Mouse (Mus musculus) forebrain, embryonic 14.5 days (tissue): ENCODE measurements around the gene Acvr1. TPM values are rescaled to one million over a fixed set of nuclear protein-coding genes. Genes with fewer than 3 reads are reported as not detected.

ENCODE experiments used
- ATAC-seq: fragments of 200-750 bp; cut with Nextera tagmentation; 2 replicates; pipeline ENCODE4 v1.8.0; 2017; ENCODE audit warnings: mild to moderate bottlenecking, moderate library complexity
- DNase-seq: peaks from one replicate; pipeline ENCODE4 v3.0.0-alpha.2; 2015; ENCODE audit warnings: low spot score
- H3K27ac ChIP-seq: fragments of 300-500 bp; sonication (generic); 2 replicates; pipeline ENCODE4 v1.5.1; 2014; ENCODE audit warnings: low read depth, mild to moderate bottlenecking, control low read depth, low read length, moderate library complexity
- H3K27me3 ChIP-seq: fragments of 300-500 bp; sonication (generic); replicated peaks from 2 replicates; pipeline ENCODE4 v1.6.1; 2014; ENCODE audit warnings: low read length, control low read depth, mixed read lengths; ENCODE audit not compliant: control insufficient read depth, insufficient read depth
- H3K36me3 ChIP-seq: fragments of 300-500 bp; sonication (generic); 2 replicates; pipeline ENCODE4 v1.6.1; 2014; ENCODE audit warnings: low read length, control low read depth; ENCODE audit not compliant: control insufficient read depth, insufficient read depth
- H3K4me1 ChIP-seq: fragments of 300-500 bp; sonication (generic); 2 replicates; pipeline ENCODE4 v1.6.1; 2014; ENCODE audit warnings: antibody characterized with exemption, low read length, control low read depth; ENCODE audit not compliant: control insufficient read depth, insufficient read depth
- H3K4me2 ChIP-seq: fragments of 300-500 bp; sonication (generic); 2 replicates; pipeline ENCODE4 v1.6.1; 2014; ENCODE audit warnings: mild to moderate bottlenecking, control low read depth, low read length
- H3K4me3 ChIP-seq: fragments of 300-500 bp; sonication (generic); 2 replicates; pipeline ENCODE4 v1.5.1; 2014; ENCODE audit warnings: low read depth, low read length, control low read depth
- H3K9ac ChIP-seq: fragments of 300-500 bp; sonication (generic); 2 replicates; pipeline ENCODE4 v1.6.1; 2014; ENCODE audit warnings: mild to moderate bottlenecking, low read length, control low read depth, moderate library complexity
- H3K9me3 ChIP-seq: fragments of 300-500 bp; sonication (generic); replicated peaks from 2 replicates; pipeline ENCODE4 v1.6.1; 2016; ENCODE audit warnings: low read length, control low read depth, mixed read lengths; ENCODE audit not compliant: control insufficient read depth
- WGBS: fragments of 180-500 bp; shearing (Covaris S2); extraction: QIAGEN DNeasy Blood & Tissue Kit; methylation state at CpG from one replicate; pipeline ENCODE4 v1.1.7; 2014; 5-methylcytosine and 5-hydroxymethylcytosine counted together
- polyA plus RNA-seq: library from polyadenylated mRNA; unstranded; fragments of >200 nt; fragmentation: Nextera tagmentation; extraction: Ambion mirVana; gene quantifications from 2 replicates; pipeline ENCODE4 v1.2.1, GENCODE M21; 2014

The Acvr1 gene
- polyA plus RNA-seq, 1 experiment from 2014 or later, result 8.7 TPM

DNA sequence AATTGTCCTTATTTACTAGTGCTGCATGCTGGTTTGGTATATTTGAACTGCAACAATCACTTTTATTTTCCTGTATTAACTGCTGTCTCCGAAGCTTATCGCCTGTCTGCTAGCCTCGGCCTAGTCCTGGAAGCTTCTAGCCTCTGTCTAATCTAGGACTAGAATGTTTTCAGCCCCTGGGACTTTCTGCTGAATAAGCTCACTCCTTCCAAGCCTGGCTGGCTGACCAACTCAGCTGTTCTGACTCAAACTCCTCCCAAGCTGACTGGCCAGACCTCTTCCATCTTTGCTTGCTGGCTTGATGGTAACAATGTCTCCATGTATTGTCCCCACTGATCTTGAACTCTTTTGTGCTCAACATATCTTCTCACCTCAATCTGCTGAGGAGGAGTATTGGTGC lies 71.7 kb downstream of the Acvr1 start:
- WGBS, result 92% methylated on average over 3 of the region's 3 CpGs
- H3K4me1 ChIP-seq, result peaks cover 7% of the 10 kb centered on the region

GRCm38 (mm10) chr2:58493685-58494635 lies 73.0 kb downstream of the Acvr1 start:
- DNase-seq, result peak; percentile 37
- H3K36me3 ChIP-seq, result no peaks in the 10 kb centered on the region
- no peak overlapping the region for H3K9ac ChIP-seq
- no peak for ATAC-seq
- no peak overlapping the region for H3K27ac ChIP-seq
- peak overlapping the region; percentile 26; the same call in 1 of the 2 replicates for H3K4me2 ChIP-seq
- no peaks in the 10 kb centered on the region for H3K9me3 ChIP-seq
- WGBS, result 8% methylated on average over 18 of the region's 18 CpGs
- H3K4me3 ChIP-seq, result no peak overlapping the region
- no peaks in the 10 kb centered on the region for H3K27me3 ChIP-seq
- H3K4me1 ChIP-seq, result peaks cover 7% of the 10 kb centered on the region

More for the DNA sequence above, 71.7 kb downstream of the Acvr1 start:
- Histone ChIP-seq H3K36me3 (no peaks in the 10 kb centered on the region), H3K9me3 (no peaks in the 10 kb centered on the region), H3K4me3 (no peak overlapping the region), H3K27me3 (no peaks in the 10 kb centered on the region), H3K9ac (no peak overlapping the region), H3K27ac (no peak overlapping the region), H3K4me2 (no peak overlapping the region)
- DNase-seq (no peak), ATAC-seq (no peak)

GRCm38 (mm10) chr2:58489275-58489674 lies 77.7 kb downstream of the Acvr1 start:
- Histone ChIP-seq H3K36me3 (no peaks in the 10 kb centered on the region), H3K27me3 (no peaks in the 10 kb centered on the region), H3K27ac (no peak overlapping the region), H3K4me3 (no peak overlapping the region), H3K4me1 (peaks cover 31% of the 10 kb centered on the region), H3K9me3 (no peaks in the 10 kb centered on the region), H3K4me2 (no peak overlapping the region), H3K9ac (no peak overlapping the region)
- WGBS, result 85% methylated on average over 9 of the region's 9 CpGs
- DNase-seq (no peak), ATAC-seq (no peak)

- DNase-seq, result no peak
- H3K27me3 ChIP-seq, result no peaks in the 10 kb centered on the region
- H3K36me3 ChIP-seq, result no peaks in the 10 kb centered on the region
- H3K4me2 ChIP-seq, result no peak overlapping the region
- no peaks in the 10 kb centered on the region for H3K9me3 ChIP-seq
- no peak overlapping the region for H3K27ac ChIP-seq
- H3K4me3 ChIP-seq, result no peak overlapping the region
- 98% methylated on average over 8 of the region's 8 CpGs for WGBS
- H3K4me1 ChIP-seq, result peaks cover 25% of the 10 kb centered on the region
- H3K9ac ChIP-seq, result no peak overlapping the region
- ATAC-seq, result no peak
Measured at GRCm38 (mm10) chr2:58488404-58488803, 78.6 kb downstream of the Acvr1 start.

GRCm38 (mm10) chr2:58487279-58487560 lies 79.7 kb downstream of the Acvr1 start:
- Histone ChIP-seq H3K27ac (no peak overlapping the region), H3K9me3 (no peaks in the 10 kb centered on the region), H3K4me2 (no peak overlapping the region), H3K4me3 (no peak overlapping the region), H3K9ac (no peak overlapping the region), H3K27me3 (no peaks in the 10 kb centered on the region), H3K36me3 (no peaks in the 10 kb centered on the region), H3K4me1 (peaks cover 25% of the 10 kb centered on the region)
- DNase-seq, result no peak
- 64% methylated on average over 3 of the region's 3 CpGs for WGBS
- no peak for ATAC-seq

GRCm38 (mm10) chr2:58486441-58487278 lies 80.3 kb downstream of the Acvr1 start:
- H3K27ac ChIP-seq, result no peak overlapping the region
- no peak overlapping the region for H3K9ac ChIP-seq
- H3K4me1 ChIP-seq, result peaks cover 25% of the 10 kb centered on the region
- no peak overlapping the region for H3K4me2 ChIP-seq
- no peaks in the 10 kb centered on the region for H3K9me3 ChIP-seq
- H3K4me3 ChIP-seq, result no peak overlapping the region
- ATAC-seq (0 out of 2 replicates have a peak, but pooled peaks have one; percentile 22), DNase-seq (peak; percentile 20)
- H3K36me3 ChIP-seq, result no peaks in the 10 kb centered on the region
- WGBS, result 37% methylated on average over 14 of the region's 14 CpGs
- H3K27me3 ChIP-seq, result no peaks in the 10 kb centered on the region

DNA sequence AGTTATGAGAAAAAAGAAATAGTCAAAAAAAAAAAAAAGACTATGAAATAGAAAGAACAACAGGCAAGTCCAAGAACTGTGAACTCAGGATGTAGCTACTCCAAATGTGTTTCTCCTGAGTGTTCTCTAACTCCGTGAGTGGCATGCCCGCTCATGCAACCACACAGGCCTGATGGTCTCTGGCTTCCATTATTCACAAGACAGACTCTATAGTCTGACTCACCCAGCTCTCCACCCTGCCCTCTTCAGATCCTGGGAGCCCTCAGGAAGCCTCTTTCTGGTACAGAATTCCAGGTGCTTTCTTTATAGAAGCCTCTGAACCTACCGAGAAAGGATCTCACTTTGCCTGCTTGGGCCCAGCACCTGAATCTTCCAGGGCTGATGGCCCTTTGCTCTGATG lies 81.3 kb downstream of the Acvr1 start:
- DNase-seq (peak; percentile 17), ATAC-seq (no peak)
- Histone ChIP-seq H3K36me3 (no peaks in the 10 kb centered on the region), H3K4me1 (peaks cover 25% of the 10 kb centered on the region), H3K27ac (no peak overlapping the region), H3K9ac (no peak overlapping the region), H3K4me3 (no peak overlapping the region), H3K9me3 (no peaks in the 10 kb centered on the region), H3K27me3 (no peaks in the 10 kb centered on the region), H3K4me2 (no peak overlapping the region)
- 68% methylated on average over 3 of the region's 3 CpGs for WGBS

- H3K36me3 ChIP-seq, result no peaks in the 10 kb centered on the region
- peak; percentile 49 for ATAC-seq
Measured at GRCm38 (mm10) chr2:58485152-58485551, 81.8 kb downstream of the Acvr1 start.

More at GRCm38 (mm10) chr2:58485152-58485551, 81.8 kb downstream of the Acvr1 start:
- Histone ChIP-seq H3K27ac (peak overlapping the region; percentile 29; the same call in 1 of the 2 replicates), H3K4me2 (no peak overlapping the region), H3K9ac (no peak overlapping the region), H3K9me3 (no peaks in the 10 kb centered on the region), H3K4me1 (peaks cover 25% of the 10 kb centered on the region), H3K4me3 (no peak overlapping the region), H3K27me3 (no peaks in the 10 kb centered on the region)
- DNase-seq, result peak; percentile 83
- 13% methylated on average over 4 of the region's 4 CpGs for WGBS
